Mouse (Mus musculus): ENCODE measurements around the gene Vegfd. TPM values are rescaled to one million over a fixed set of nuclear protein-coding genes. Genes with fewer than 3 reads are reported as not detected.
A peak's percentile ranks its signal among the peaks of the same experiment; 100 is the strongest.

Gene Vegfd
- not detected in 2 replicates for total RNA-seq (2012; rRNA removed)
- polyA plus RNA-seq (2012; ENCODE audit: insufficient read depth in 1 of 2, insufficient read length in 2 of 2, low read depth in 1 of 2, low replicate concordance in 2 of 2, missing spikeins in 1 of 2) = under 1 TPM in 1 of 2 experiments, not detected in 1; 0.06 TPM

DNA sequence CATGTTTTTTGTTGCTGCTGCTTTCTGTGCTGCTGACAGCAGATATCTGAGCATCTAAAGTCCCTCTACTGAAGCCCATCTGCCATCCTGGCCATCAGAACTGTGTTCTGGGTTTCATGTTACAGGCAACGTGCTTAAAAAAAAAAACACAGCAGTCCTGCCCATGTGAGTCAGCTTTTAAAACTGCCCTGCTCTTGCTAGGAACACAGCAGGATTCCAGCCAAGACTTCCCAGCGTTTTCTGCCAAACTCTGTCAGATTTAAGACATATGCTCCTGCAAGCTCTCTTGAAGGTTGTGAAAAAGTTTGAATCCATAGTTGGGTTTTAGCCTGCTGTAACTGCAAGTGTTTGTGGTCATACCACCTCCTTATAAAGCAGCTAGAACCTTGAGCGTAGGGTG, at the start of gene Vegfd:
TSS of gene Vegfd (plus strand) at position 298 of the 400 bp plus-strand sequence.
- Histone ChIP-seq H3K9me3 (replicated peaks; ENCODE audit: insufficient read depth, low read length) (no peaks in the 10 kb centered on the region), H3K4me1 (ENCODE audit: control insufficient read depth in 1 of 2, insufficient read depth in 2 of 2, low read length in 2 of 2) (peaks cover 2 to 15% of the 10 kb centered on the region in 2 experiments; a peak in 3 of 4 replicates), H3K4me3 (ENCODE audit: control insufficient read depth in 1 of 2, insufficient read depth in 1 of 2, low read depth in 2 of 2, low read length in 2 of 2) (no peak within 1 kb of the TSS), H3K27me3 (ENCODE audit: control insufficient read depth in 1 of 2, insufficient read depth in 2 of 2, low read length in 2 of 2) (no peaks in the 10 kb centered on the region), H3K36me3 (ENCODE audit: control insufficient read depth in 1 of 2, insufficient read depth in 2 of 2, low read length in 2 of 2) (peaks cover 0 to 21% of the 10 kb centered on the region in 2 experiments; a peak in 2 of 4 replicates), H3K9ac (ENCODE audit: control insufficient read depth, low read depth, low read length, poor library complexity, severe bottlenecking) (no peak within 1 kb of the TSS), H3K79me2 (ENCODE audit: control insufficient read depth, insufficient read depth, low read length, poor library complexity) (no peaks in the 10 kb centered on the region), H3K27ac (ENCODE audit: control insufficient read depth, low read depth, low read length) (no peak within 1 kb of the TSS)
- TF ChIP-seq RCOR1 (IDR thresholded peaks at IDR 0.05; ENCODE audit: low read depth, low read length) (0 out of 2 replicates have a peak, but pooled peaks have one; percentile 19), MXI1 (IDR thresholded peaks at IDR 0.05; ENCODE audit: low read depth, low read length) (no peak), USF2 (IDR thresholded peaks at IDR 0.05; ENCODE audit: borderline replicate concordance in 1 of 2, insufficient read depth in 1 of 2, low read depth in 1 of 2, low read length in 2 of 2) (no peak), ZNF384 (IDR thresholded peaks at IDR 0.05; ENCODE audit: low read depth, low read length) (peak; percentile 61)
- peak; percentile 17 for DNase-seq (ENCODE audit: low read depth, low spot score)

DNA sequence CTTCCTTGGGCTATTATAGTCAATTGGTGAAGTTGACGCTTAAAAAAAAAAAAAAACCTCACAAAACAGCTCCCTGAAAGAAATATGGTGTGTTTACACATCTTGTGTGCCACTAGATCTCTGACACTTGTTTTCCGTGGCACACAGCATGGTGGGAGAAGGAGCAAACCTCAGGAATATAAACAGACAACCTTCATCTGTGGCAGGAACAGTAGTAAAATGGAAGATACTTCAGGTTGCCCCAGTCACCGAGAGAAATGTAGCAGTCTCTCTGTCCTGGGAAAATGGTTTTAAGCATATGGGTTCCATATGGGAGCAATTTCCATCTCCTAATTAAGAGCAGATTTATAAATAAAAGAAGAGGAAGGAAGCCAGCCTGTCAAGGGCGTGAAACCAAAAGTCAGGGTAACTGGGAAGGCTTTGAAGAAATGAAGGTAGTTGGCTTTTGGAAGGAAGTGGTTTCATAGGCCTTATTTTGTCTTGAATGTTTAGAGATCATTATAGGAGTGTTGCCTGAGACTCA, 49.7 kb upstream of the Vegfd start:
- Histone ChIP-seq H3K4me3 (ENCODE audit: control insufficient read depth in 1 of 2, insufficient read depth in 1 of 2, low read depth in 2 of 2, low read length in 2 of 2) (no peak overlapping the region), H3K79me2 (ENCODE audit: control insufficient read depth, insufficient read depth, low read length, poor library complexity) (no peaks in the 10 kb centered on the region), H3K9ac (ENCODE audit: control insufficient read depth, low read depth, low read length, poor library complexity, severe bottlenecking) (no peak overlapping the region), H3K9me3 (replicated peaks; ENCODE audit: insufficient read depth, low read length) (no peaks in the 10 kb centered on the region), H3K27ac (ENCODE audit: control insufficient read depth, low read depth, low read length) (no peak overlapping the region), H3K4me1 (ENCODE audit: control insufficient read depth in 1 of 2, insufficient read depth in 2 of 2, low read length in 2 of 2) (peaks cover 9 to 18% of the 10 kb centered on the region in 2 experiments), H3K27me3 (ENCODE audit: control insufficient read depth in 1 of 2, insufficient read depth in 2 of 2, low read length in 2 of 2) (no peaks in the 10 kb centered on the region), H3K36me3 (ENCODE audit: control insufficient read depth in 1 of 2, insufficient read depth in 2 of 2, low read length in 2 of 2) (peaks cover 0 to 27% of the 10 kb centered on the region in 2 experiments; a peak in 2 of 4 replicates)
- no peak for TF ChIP-seq ETS1 (IDR thresholded peaks at IDR 0.05; ENCODE audit: low read depth, low read length)
- TF ChIP-seq KAT2A (conservative IDR thresholded peaks at IDR 0.05; ENCODE audit: low read depth, low read length) = no peak
- peak; percentile 39 for DNase-seq (ENCODE audit: low read depth, low spot score)

DNA sequence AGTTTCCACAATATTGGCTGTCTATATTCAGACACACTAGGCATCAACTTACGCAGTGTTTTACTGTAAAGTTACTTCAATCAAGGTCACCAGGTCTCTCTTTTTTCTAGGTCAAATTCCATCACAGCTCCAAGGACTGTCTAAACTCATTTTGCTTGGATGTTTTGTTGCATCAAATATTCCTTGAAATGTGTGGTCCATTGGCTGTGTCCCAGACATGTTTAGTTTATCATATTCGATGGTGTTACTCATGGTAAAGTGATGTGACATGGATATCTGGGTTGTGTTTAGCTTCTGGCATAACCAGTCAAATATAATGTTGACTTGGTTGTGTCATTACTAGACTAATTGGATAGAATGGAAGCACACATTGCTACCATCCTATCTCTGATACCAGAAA, 42.8 kb upstream of the Vegfd start:
- no peak overlapping the region for H3K4me3 ChIP-seq (ENCODE audit: control insufficient read depth in 1 of 2, insufficient read depth in 1 of 2, low read depth in 2 of 2, low read length in 2 of 2)
- no peak for DNase-seq (ENCODE audit: low read depth, low spot score)
- no peak overlapping the region for H3K9ac ChIP-seq (ENCODE audit: control insufficient read depth, low read depth, low read length, poor library complexity, severe bottlenecking)
- no peaks in the 10 kb centered on the region for H3K79me2 ChIP-seq (ENCODE audit: control insufficient read depth, insufficient read depth, low read length, poor library complexity)
- 0 out of 4 replicates have a peak, but pooled peaks cover 0 to 2% of the 10 kb centered on the region in 2 experiments for H3K36me3 ChIP-seq (ENCODE audit: control insufficient read depth in 1 of 2, insufficient read depth in 2 of 2, low read length in 2 of 2)
- no peaks in the 10 kb centered on the region for H3K27me3 ChIP-seq (ENCODE audit: control insufficient read depth in 1 of 2, insufficient read depth in 2 of 2, low read length in 2 of 2)
- 0 out of 4 replicates have a peak, but pooled peaks cover 0 to 3% of the 10 kb centered on the region in 2 experiments for H3K4me1 ChIP-seq (ENCODE audit: control insufficient read depth in 1 of 2, insufficient read depth in 2 of 2, low read length in 2 of 2)
- H3K27ac ChIP-seq (ENCODE audit: control insufficient read depth, low read depth, low read length) = no peak overlapping the region
- TF ChIP-seq CHD1 (IDR thresholded peaks at IDR 0.05; ENCODE audit: low read depth, low read length) (no peak), USF1 (IDR thresholded peaks at IDR 0.05; ENCODE audit: low read depth, low read length) (no peak), SIN3A (IDR thresholded peaks at IDR 0.05; ENCODE audit: low read length) (no peak), MYC (IDR thresholded peaks at IDR 0.05; ENCODE audit: low read depth, low read length) (no peak)
- H3K9me3 ChIP-seq (replicated peaks; ENCODE audit: insufficient read depth, low read length) = no peaks in the 10 kb centered on the region
